ENCODE assay signal across 8 mouse cellular contexts in genomic region chr9:7914487-7914886, GRCm38 (mm10). TPM values are rescaled to one million over a fixed set of nuclear protein-coding genes. Genes with fewer than 3 reads are reported as not detected.
A peak's percentile ranks its signal among the peaks of the same experiment; 100 is the strongest.
DNase-seq lines count a peak whose midpoint lies in the region; ATAC-seq lines count a peak whose summit lies in the region.

No protein-coding gene starts in this region.

- H3K4me1 ChIP-seq in forebrain, embryonic 11.5 days (replicated peaks; ENCODE audit: control insufficient read depth, insufficient read depth, low read length) = no peaks in the 10 kb centered on the region

- no peaks in the 10 kb centered on the region for H3K27me3 ChIP-seq in forebrain, embryonic 11.5 days (ENCODE audit: control insufficient read depth, insufficient read depth, low read length)

- no peaks in the 10 kb centered on the region for H3K36me3 ChIP-seq in forebrain, embryonic 11.5 days (ENCODE audit: control insufficient read depth, insufficient read depth, low read length)

- H3K27ac ChIP-seq in forebrain, embryonic 11.5 days (ENCODE audit: low read depth, low read length) = no peak overlapping the region

- H3K4me2 ChIP-seq in forebrain, embryonic 11.5 days (ENCODE audit: low read depth, low read length, severe bottlenecking) = peak overlapping the region; percentile 42; the same call in 1 of the 2 replicates

- 2% methylated on average over 11 of the region's 11 CpGs for WGBS in forebrain, embryonic 11.5 days

- intact Hi-C loops in heart, postnatal 10 days (cut with DNase I) = loop anchor here (5.0 kb wide), 1 partner anchor 88 kb away; the partner anchor contains the start of gene Yap1

- H3K9ac ChIP-seq in forebrain, embryonic 11.5 days (ENCODE audit: low read length) = no peak overlapping the region

- no peaks in the 10 kb centered on the region for H3K9me3 ChIP-seq in forebrain, embryonic 11.5 days (ENCODE audit: control insufficient read depth, low read length)

- H3K4me3 ChIP-seq in forebrain, embryonic 11.5 days (ENCODE audit: low read depth, low read length) = peak overlapping the region; percentile 19

- peak; percentile 95 for ATAC-seq in forebrain, embryonic 11.5 days (replicated peaks; ENCODE audit: low FRiP score)
- no peak for ATAC-seq in erythroid progenitor cell, adult 5-6 weeks (replicated peaks; ENCODE audit: low FRiP score, poor library complexity, severe bottlenecking)

- DNase-seq in R1 (ENCODE audit: low read depth, low spot score) = peak; percentile 93
- peak; percentile 38 for DNase-seq in c-Kit-positive CD71-positive TER-119-positive erythroid progenitor cells, embryonic 14.5 days (ENCODE audit: low spot score)
- peak; percentile 88 for DNase-seq in forebrain, embryonic 11.5 days (ENCODE audit: low spot score)
- peak; percentile 56 to 58 for DNase-seq in heart, postnatal 10 days
- peak; percentile 76 for DNase-seq in kidney, postnatal 14 days
- DNase-seq in lung, postnatal 25 days (ENCODE audit: low spot score) = peak; percentile 57
- peak; percentile 39 to 51 for DNase-seq in right cerebral cortex, postnatal 10 days (ENCODE audit: low spot score in 2 of 2)

RNA-seq across cellular contexts. Expression of gene Birc3, which starts 41.5 kb away (rescaled TPM):
- polyA plus RNA-seq in forebrain, embryonic 11.5 days (2014; fragmentation: Nextera tagmentation; extraction: Ambion mirVana) = 2.2 and 3.2 TPM in 2 replicates
- total RNA-seq in heart, postnatal 10 days (2021) = 10 to 100 TPM in 1 of 2 experiments, 1 to 10 TPM in 1; 8.5 to 12.0 TPM
- 6.7 and 12.3 TPM in 2 replicates for total RNA-seq in erythroid progenitor cell, adult 5-6 weeks (2015; ENCODE audit: low replicate concordance)
- total RNA-seq in erythroid progenitor cell, adult 5-6 weeks (2017; ENCODE audit: low replicate concordance) = 12.0 and 18.7 TPM in 2 replicates

Comparison
In these comparisons a context has a peak if more than half of its experiments do, and no peak if none do; other contexts are left out.
1. DNase-seq: peak in every context shown above with its lines; median percentile 93 in R1; 88 in forebrain, embryonic 11.5 days; 76 in kidney, postnatal 14 days; 57 in heart, postnatal 10 days; 57 in lung, postnatal 25 days; 45 in right cerebral cortex, postnatal 10 days; 38 in c-Kit-positive CD71-positive TER-119-positive erythroid progenitor cells, embryonic 14.5 days.